Mouse (Mus musculus): Measurements from ENCODE around the gene Wfdc1.

DNA sequence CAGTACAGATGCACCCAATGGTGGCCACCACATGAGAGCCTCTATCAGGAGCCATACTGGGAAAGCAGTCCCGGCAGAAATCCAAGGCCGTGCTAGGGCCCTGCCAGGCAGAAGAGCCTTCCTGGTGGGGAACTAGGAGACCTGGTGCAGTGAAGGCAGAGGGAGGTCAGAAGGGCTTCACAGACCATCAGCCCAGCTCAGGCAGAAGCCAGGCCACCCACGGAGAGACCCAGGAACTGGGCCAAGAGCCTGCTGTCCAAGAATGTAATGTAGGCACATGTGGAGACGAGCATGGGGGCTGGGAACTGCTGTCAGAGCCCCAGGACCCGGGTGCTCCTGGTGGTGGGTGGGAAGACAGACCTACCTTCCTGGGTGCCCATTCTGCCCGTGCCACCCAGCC is 895 bp upstream of the Wfdc1 start:
- TF ChIP-seq POLR2A (IDR thresholded peaks at IDR 0.05; ENCODE audit: control insufficient read depth, low read depth, low read length) (no peak), CTCF (IDR thresholded peaks at IDR 0.05; ENCODE audit: control insufficient read depth, insufficient read depth, insufficient replicate concordance, low read depth, low read length) (no peak)
